Mouse (Mus musculus): ENCODE measurements at regions not wholly inside any gene's neighbourhood (a gene's known extent, or its start where the extent isn't known, plus 50 kb on each side); places are given as distances from the start of the nearest gene placed in this dataset.

GRCm38 (mm10) chr1:43247609-43248008 lies 50.8 kb upstream of the Fhl2 start:
- no peak for DNase-seq (ENCODE audit: extremely low spot score, low spot score)

DNA sequence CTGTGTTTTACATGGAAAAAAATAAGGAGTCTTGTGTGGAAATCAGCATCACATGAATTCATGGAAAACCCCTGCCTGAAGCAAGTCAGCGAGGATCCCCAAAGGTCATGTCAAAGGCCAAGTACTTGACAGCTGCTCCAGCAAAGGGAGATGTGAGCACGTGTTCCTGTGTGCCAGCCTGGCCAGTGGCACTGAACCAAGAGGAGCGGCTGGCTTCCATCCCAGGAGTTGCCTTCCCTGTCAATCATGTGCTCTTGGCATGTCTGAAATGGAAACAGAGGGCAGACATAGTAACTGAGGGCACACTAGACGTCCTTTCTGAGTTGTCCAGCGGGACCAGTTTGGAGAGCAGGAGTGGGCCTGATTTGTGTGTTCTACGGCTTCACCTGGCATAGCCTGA lies 53.5 kb upstream of the Fhl2 start:
- DNase-seq (ENCODE audit: extremely low spot score, low spot score): no peak

GRCm38 (mm10) chr1:43251356-43251755 lies 54.6 kb upstream of the Fhl2 start:
- no peak for DNase-seq (ENCODE audit: extremely low spot score, low spot score)

DNA sequence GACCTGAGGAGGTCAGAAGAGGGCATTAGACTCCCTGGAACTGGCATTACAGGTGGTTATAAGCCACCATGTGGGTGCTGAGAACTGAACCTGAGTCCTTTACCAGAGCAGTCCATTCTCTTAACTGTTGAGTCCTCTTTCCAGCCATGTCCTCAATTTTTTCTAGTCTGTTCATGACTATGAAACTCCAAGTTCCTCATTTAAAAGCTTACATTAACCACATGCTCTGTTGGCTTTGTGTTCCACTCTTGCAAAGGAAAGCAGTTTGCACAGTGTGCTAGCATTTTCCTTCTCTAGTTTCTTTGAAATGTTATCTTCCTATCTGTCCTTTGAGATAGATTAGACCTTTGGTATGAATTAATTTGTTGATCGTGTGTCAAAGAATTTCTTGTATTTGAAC lies 57.3 kb upstream of the Fhl2 start:
- no peak for DNase-seq (ENCODE audit: extremely low spot score, low spot score)

GRCm38 (mm10) chr1:43256078-43256477 lies 59.3 kb upstream of the Fhl2 start:
- DNase-seq (ENCODE audit: extremely low spot score, low spot score): no peak

GRCm38 (mm10) chr1:43257909-43258308 lies 61.1 kb upstream of the Fhl2 start:
- no peak for DNase-seq (ENCODE audit: extremely low spot score, low spot score)

GRCm38 (mm10) chr1:43259841-43260240 lies 63.1 kb upstream of the Fhl2 start:
- DNase-seq (ENCODE audit: extremely low spot score, low spot score): no peak

DNA sequence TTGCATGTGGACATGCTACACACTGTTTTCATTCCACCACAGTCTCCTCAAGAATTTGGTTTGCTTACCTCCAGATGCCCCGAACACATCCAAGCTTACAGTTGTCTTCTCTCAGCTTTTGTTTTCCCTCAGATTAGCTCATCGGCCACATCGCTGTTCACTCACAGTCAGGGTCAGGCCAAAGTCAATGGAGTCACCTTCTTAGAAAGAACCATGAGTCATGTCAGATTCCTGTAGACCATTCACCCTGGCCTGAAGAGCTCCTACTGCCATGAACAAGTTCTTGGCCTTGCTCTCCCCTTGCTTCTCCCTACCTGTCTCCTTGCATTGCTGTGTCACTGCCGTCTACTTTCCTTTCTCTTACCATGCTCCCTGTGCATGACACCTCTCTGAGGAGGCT lies 63.7 kb upstream of the Fhl2 start:
- no peak for DNase-seq (ENCODE audit: extremely low spot score, low spot score)

DNA sequence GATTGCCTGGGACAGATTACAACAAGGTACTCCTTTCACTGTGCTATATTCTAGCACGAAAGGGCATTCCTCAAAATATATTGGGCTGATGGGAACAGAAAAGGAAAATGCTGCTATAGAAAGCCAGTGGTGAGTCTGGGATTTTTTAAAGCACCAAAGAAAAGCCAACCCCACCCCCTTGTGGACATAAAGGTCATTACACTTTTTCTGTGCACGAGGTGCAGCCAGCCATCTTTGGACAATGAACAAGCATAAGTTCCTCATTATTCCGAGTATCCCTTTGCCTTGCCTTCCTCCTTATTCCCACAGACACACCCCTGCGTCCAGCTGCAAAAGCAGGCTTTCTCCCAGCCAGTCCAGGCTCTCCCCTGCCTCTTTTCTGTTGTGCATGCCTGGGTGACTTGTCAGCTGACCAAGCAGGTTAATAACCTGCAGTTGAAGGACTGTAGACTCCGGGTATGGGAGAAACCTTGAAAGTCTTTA lies 67.7 kb upstream of the Fhl2 start:
- DNase-seq (ENCODE audit: extremely low spot score, low spot score): peak; percentile 74

GRCm38 (mm10) chr1:43265699-43266455 lies 69.1 kb upstream of the Fhl2 start:
- no peak for DNase-seq (ENCODE audit: extremely low spot score, low spot score)

- DNase-seq (ENCODE audit: extremely low spot score, low spot score): peak; percentile 20
These were observed 72.9 kb upstream of the Fhl2 start for GRCm38 (mm10) chr1:43269685-43270084.

- DNase-seq (ENCODE audit: extremely low spot score, low spot score): no peak
These were observed 76.6 kb upstream of the Fhl2 start for GRCm38 (mm10) chr1:43273236-43273868.

DNA sequence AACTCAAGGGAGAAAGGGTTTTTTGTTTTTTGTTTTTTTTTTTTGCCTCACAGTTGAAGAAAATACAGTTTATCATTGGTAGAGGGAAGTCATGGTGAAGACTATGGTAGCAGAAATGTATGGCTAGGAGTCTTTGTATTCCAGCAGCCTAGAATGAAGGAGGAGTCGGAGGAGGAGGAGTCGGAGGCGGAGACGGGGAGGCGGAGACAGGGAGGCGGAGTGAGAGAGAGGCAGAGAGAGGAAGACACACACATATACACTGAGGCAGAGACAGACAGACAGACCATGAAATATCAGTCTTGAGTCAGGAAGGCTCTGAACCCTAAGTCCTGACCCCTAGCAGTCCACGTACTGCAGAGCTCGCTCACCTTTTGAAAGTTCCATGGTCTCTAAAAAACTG lies 95.0 kb upstream of the Fhl2 start:
- no peak for DNase-seq (ENCODE audit: extremely low spot score, low spot score)

DNA sequence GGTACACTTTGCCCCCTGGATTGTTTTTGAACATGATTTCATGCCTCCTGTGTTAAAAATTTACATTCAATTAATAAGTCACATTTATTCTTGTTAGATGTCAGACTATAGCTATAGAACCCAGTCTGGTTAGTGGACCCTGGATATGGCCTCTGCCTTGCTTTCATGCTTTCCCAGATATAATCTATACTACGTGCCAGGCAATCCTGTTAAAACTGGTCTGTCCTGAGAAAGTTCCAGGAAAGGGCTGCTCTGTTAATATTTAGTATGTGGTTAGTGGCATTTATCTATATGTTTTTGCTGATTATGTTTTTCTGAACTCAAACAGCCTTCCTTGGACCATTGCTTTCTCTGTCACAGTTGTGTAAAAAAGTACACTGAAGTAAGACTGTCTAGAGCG lies 95.8 kb upstream of the Fhl2 start:
- DNase-seq (ENCODE audit: extremely low spot score, low spot score): no peak

- no peak for DNase-seq (ENCODE audit: extremely low spot score, low spot score)
These were observed 97.6 kb upstream of the Fhl2 start for GRCm38 (mm10) chr1:43294221-43295012.

DNA sequence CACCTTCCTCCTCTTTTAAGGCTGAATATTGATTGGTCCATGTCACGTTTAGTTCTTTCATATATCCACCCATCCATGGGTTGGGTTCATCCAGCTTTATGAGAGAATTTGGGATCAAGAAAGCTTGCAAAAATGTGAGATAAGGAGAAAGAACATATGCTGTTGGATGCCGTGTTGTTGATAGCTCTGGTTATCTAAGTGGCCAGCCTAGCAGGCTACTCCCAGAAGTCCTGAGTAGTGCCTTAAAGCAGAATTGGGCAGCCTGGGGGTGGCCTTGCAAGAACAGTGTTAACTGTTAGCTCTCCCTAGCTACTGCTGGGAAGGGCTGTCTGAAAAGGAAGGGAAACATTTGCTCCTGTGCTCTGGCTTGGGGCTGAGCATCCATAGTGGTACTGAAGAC lies 100.8 kb upstream of the Fhl2 start:
- no peak for DNase-seq (ENCODE audit: extremely low spot score, low spot score)

- no peak for DNase-seq (ENCODE audit: extremely low spot score, low spot score)
These were observed 102.0 kb upstream of the Fhl2 start for GRCm38 (mm10) chr1:43298746-43299145.

DNA sequence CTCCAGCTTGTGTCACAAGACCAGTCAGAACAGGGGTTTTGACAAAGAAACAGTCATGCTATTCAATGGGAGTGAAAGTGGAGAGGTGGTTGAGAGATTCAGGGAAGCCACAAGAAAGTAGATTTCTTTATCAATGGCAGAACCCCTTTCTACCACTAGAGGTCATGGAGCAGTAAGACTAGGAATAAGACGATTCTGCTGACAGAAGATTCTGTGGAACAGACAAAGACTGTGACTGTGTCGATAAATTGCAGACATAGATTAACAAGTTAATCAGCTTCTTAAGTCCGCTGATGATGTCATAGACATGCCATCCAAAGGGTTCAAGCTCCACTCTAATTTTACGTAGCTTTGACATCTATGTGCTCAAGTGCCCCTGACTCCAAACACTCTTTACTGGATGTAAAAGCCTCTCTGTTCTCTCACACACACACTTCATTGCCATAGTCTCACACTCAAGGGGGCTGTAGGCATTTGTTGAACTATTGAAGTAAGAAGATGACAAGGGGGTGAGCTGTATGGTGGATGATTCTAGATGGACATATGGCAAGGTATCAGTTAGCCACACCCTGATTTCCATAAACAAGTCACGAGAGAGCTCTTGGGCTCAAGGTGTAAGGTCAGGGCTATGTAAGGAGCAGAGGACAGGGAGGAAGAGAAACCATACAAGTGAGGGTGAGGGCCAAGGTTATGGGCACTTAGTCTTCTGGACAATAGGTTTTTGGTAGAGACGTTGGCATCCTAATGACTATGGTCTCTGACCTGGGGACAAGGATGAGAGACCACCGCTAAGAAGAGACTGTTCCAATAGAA lies 102.9 kb upstream of the Fhl2 start:
- DNase-seq (ENCODE audit: extremely low spot score, low spot score): no peak

DNA sequence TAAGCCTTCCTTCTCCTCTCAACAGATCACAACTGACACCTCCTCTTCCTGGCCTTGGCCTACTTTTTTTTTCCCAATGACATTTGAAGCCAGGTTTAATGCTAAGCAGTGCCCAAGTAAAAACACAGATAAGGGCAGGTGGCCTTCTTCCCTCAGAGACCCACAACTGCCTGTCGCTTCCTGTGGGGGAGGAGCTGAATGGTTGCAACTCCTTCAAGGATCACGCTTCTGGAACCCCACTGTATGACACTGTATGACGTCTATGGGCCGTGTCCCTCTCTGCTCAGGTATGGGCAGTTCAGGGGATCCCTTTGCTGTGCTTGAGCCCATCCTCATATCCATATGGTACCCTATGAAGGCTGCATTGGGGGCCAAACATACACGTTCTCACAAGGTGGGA lies 103.9 kb upstream of the Fhl2 start:
- no peak for DNase-seq (ENCODE audit: extremely low spot score, low spot score)

DNA sequence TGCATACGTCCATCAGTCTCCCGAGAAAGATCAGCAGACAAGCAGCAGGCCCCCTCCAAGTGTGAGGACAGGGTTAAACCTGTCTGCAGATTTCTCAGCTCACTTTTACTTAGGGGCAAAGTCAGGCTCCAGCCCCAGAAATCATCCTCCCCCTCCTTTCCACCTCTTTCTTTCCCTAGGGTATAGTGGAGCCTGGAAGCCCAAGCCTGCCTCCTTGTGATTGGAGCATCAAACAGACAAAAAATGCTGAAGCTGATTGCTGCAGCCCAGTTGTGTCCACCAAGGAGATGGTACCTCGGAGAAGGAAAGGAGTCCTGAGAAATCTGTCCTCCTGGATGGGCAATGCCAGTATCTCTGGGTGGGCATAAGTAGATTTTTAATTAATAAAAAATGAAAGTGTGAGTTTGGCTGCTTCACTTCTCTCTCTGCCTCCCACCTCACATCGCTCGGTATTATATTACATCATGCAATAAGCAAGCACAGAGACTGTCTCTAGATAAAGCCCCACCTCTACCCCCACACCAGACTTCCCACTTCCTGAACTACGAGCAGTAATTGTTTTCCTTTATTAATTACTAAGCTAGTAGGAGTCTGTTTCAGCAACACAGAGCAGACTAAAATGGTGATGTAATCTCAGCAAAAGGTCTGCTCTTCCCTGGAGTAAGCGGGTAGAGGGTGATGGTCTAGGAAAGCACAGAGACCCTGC lies 105.2 kb upstream of the Fhl2 start:
- DNase-seq (ENCODE audit: extremely low spot score, low spot score): no peak

- DNase-seq (ENCODE audit: extremely low spot score, low spot score): no peak
These were observed 105.9 kb upstream of the Fhl2 start for GRCm38 (mm10) chr1:43302657-43303056.

Measured in neural tube, embryonic 10.5 days (tissue).